Mouse (Mus musculus): ENCODE results near the gene Sfxn3. TPM values are rescaled to one million over a fixed set of nuclear protein-coding genes. Genes with fewer than 3 reads are reported as not detected.

Gene Sfxn3
- polyA plus RNA-seq, 1 experiment = 29.2 TPM

- peaks cover 3% of the 10 kb centered on the region for H3K27me3 ChIP-seq (ENCODE audit: control insufficient read depth, insufficient read depth, insufficient read length)
- no peak overlapping the region for H3K4me3 ChIP-seq (ENCODE audit: insufficient read depth, poor library complexity, severe bottlenecking)
Observed at GRCm38 (mm10) chr19:45079769-45080515, 32.6 kb downstream of the Sfxn3 start.

GRCm38 (mm10) chr19:45080711-45081110, 33.4 kb downstream of the Sfxn3 start:
- TF ChIP-seq FOSL1 (IDR thresholded peaks at IDR 0.05; ENCODE audit: insufficient read depth, low read length, poor library complexity, severe bottlenecking) (no peak), CEBPB (IDR thresholded peaks at IDR 0.05; ENCODE audit: low read depth) (no peak), MAX (IDR thresholded peaks at IDR 0.05) (no peak), USF1 (IDR thresholded peaks at IDR 0.05; ENCODE audit: low read depth) (no peak), MYOG (IDR thresholded peaks at IDR 0.05; ENCODE audit: control insufficient read depth, extremely low read depth, insufficient read length) (no peak), MYOD1 (IDR thresholded peaks at IDR 0.05; ENCODE audit: control insufficient read depth, insufficient read length, low read depth) (no peak), CTCF (IDR thresholded peaks at IDR 0.05; ENCODE audit: control insufficient read depth, insufficient read depth, insufficient read length) (no peak)
- no peaks in the 10 kb centered on the region for H3K79me3 ChIP-seq (ENCODE audit: low read depth)
- peaks cover 11% of the 10 kb centered on the region for H3K27me3 ChIP-seq (ENCODE audit: control insufficient read depth, insufficient read depth, insufficient read length)
- H3K36me3 ChIP-seq (ENCODE audit: control insufficient read depth, insufficient read depth) = no peaks in the 10 kb centered on the region
- H3ac ChIP-seq (ENCODE audit: control insufficient read depth, insufficient read length, low read depth) = peak overlapping the region; percentile 54
- H3K4me3 ChIP-seq (ENCODE audit: insufficient read depth, poor library complexity, severe bottlenecking) = peak overlapping the region; percentile 26
- H3K79me2 ChIP-seq (ENCODE audit: control insufficient read depth, insufficient read depth) = no peaks in the 10 kb centered on the region

More at GRCm38 (mm10) chr19:45079769-45080515, 32.6 kb downstream of the Sfxn3 start:
- Histone ChIP-seq H3ac (ENCODE audit: control insufficient read depth, insufficient read length, low read depth) (peak overlapping the region; percentile 71), H3K36me3 (ENCODE audit: control insufficient read depth, insufficient read depth) (no peaks in the 10 kb centered on the region), H3K79me3 (ENCODE audit: low read depth) (no peaks in the 10 kb centered on the region), H3K79me2 (ENCODE audit: control insufficient read depth, insufficient read depth) (no peaks in the 10 kb centered on the region)
- TF ChIP-seq MAX (IDR thresholded peaks at IDR 0.05) = no peak

GRCm38 (mm10) chr19:45081279-45081678, 34.0 kb downstream of the Sfxn3 start:
- H3K27me3 ChIP-seq (ENCODE audit: control insufficient read depth, insufficient read depth, insufficient read length) = peaks cover 17% of the 10 kb centered on the region
- TF ChIP-seq CTCF (IDR thresholded peaks at IDR 0.05; ENCODE audit: control insufficient read depth, insufficient read depth, insufficient read length) (peak; percentile 68), FOSL1 (IDR thresholded peaks at IDR 0.05; ENCODE audit: insufficient read depth, low read length, poor library complexity, severe bottlenecking) (no peak)

GRCm38 (mm10) chr19:45081841-45082550, 34.7 kb downstream of the Sfxn3 start:
- TF ChIP-seq USF1 (IDR thresholded peaks at IDR 0.05; ENCODE audit: low read depth) (no peak), MAX (IDR thresholded peaks at IDR 0.05) (no peak), MYOD1 (IDR thresholded peaks at IDR 0.05; ENCODE audit: control insufficient read depth, insufficient read length, low read depth) (no peak), FOSL1 (IDR thresholded peaks at IDR 0.05; ENCODE audit: insufficient read depth, low read length, poor library complexity, severe bottlenecking) (no peak), MYOG (IDR thresholded peaks at IDR 0.05; ENCODE audit: control insufficient read depth, extremely low read depth, insufficient read length) (no peak), CTCF (IDR thresholded peaks at IDR 0.05; ENCODE audit: control insufficient read depth, insufficient read depth, insufficient read length) (peak; percentile 18)
- H3K79me2 ChIP-seq (ENCODE audit: control insufficient read depth, insufficient read depth) = no peaks in the 10 kb centered on the region
- no peaks in the 10 kb centered on the region for H3K79me3 ChIP-seq (ENCODE audit: low read depth)
- H3K27me3 ChIP-seq (ENCODE audit: control insufficient read depth, insufficient read depth, insufficient read length) = peaks cover 20% of the 10 kb centered on the region
- no peak overlapping the region for H3ac ChIP-seq (ENCODE audit: control insufficient read depth, insufficient read length, low read depth)
- no peaks in the 10 kb centered on the region for H3K36me3 ChIP-seq (ENCODE audit: control insufficient read depth, insufficient read depth)
- no peak overlapping the region for H3K4me3 ChIP-seq (ENCODE audit: insufficient read depth, poor library complexity, severe bottlenecking)

More at GRCm38 (mm10) chr19:45081279-45081678, 34.0 kb downstream of the Sfxn3 start:
- Histone ChIP-seq H3ac (ENCODE audit: control insufficient read depth, insufficient read length, low read depth) (no peak overlapping the region), H3K79me3 (ENCODE audit: low read depth) (no peaks in the 10 kb centered on the region), H3K36me3 (ENCODE audit: control insufficient read depth, insufficient read depth) (no peaks in the 10 kb centered on the region), H3K79me2 (ENCODE audit: control insufficient read depth, insufficient read depth) (no peaks in the 10 kb centered on the region), H3K4me3 (ENCODE audit: insufficient read depth, poor library complexity, severe bottlenecking) (no peak overlapping the region)

- H3ac ChIP-seq (ENCODE audit: control insufficient read depth, insufficient read length, low read depth) = no peak overlapping the region
- H3K79me3 ChIP-seq (ENCODE audit: low read depth) = no peaks in the 10 kb centered on the region
- H3K4me3 ChIP-seq (ENCODE audit: insufficient read depth, poor library complexity, severe bottlenecking) = no peak overlapping the region
- H3K36me3 ChIP-seq (ENCODE audit: control insufficient read depth, insufficient read depth) = no peaks in the 10 kb centered on the region
- peaks cover 9% of the 10 kb centered on the region for H3K27me3 ChIP-seq (ENCODE audit: control insufficient read depth, insufficient read depth, insufficient read length)
- no peaks in the 10 kb centered on the region for H3K79me2 ChIP-seq (ENCODE audit: control insufficient read depth, insufficient read depth)
- TF ChIP-seq CTCF (IDR thresholded peaks at IDR 0.05; ENCODE audit: control insufficient read depth, insufficient read depth, insufficient read length) (no peak), FOSL1 (IDR thresholded peaks at IDR 0.05; ENCODE audit: insufficient read depth, low read length, poor library complexity, severe bottlenecking) (no peak), CEBPB (IDR thresholded peaks at IDR 0.05; ENCODE audit: low read depth) (no peak), MYOD1 (IDR thresholded peaks at IDR 0.05; ENCODE audit: control insufficient read depth, insufficient read length, low read depth) (no peak), MAX (IDR thresholded peaks at IDR 0.05) (no peak), MYOG (IDR thresholded peaks at IDR 0.05; ENCODE audit: control insufficient read depth, extremely low read depth, insufficient read length) (no peak), USF1 (IDR thresholded peaks at IDR 0.05; ENCODE audit: low read depth) (no peak)
Observed at GRCm38 (mm10) chr19:45097868-45098267, 50.6 kb downstream of the Sfxn3 start.
